Mouse (Mus musculus) small intestine, adult 2 months (tissue): ENCODE measurements at regions not wholly inside any gene's neighbourhood (a gene's known extent, or its start where the extent isn't known, plus 50 kb on each side); places are given as distances from the start of the nearest gene placed in this dataset.

Experiments used
- CTCF ChIP-seq: fragments of 200-500 bp; IDR thresholded peaks from 2 replicates; pipeline ENCODE4 v1.5.1; 2012; ENCODE audit warnings: low read depth, mild to moderate bottlenecking, control low read depth, inconsistent platforms, low read length, moderate library complexity, mixed read lengths; ENCODE audit not compliant: insufficient replicate concordance, insufficient read length; ENCODE audit errors: extremely low read depth
- POLR2A ChIP-seq: fragments of 200-500 bp; IDR thresholded peaks from 2 replicates; pipeline ENCODE4 v1.6.1; 2012; ENCODE audit warnings: low read depth, mild to moderate bottlenecking, control low read depth, inconsistent platforms, low read length, moderate library complexity

- TF ChIP-seq CTCF = no peak
- no peak for TF ChIP-seq POLR2A
These were observed 86.3 kb upstream of the Rab11fip2 start for GRCm38 (mm10) chr19:60029720-60030119.
